In the genomic region with DNA sequence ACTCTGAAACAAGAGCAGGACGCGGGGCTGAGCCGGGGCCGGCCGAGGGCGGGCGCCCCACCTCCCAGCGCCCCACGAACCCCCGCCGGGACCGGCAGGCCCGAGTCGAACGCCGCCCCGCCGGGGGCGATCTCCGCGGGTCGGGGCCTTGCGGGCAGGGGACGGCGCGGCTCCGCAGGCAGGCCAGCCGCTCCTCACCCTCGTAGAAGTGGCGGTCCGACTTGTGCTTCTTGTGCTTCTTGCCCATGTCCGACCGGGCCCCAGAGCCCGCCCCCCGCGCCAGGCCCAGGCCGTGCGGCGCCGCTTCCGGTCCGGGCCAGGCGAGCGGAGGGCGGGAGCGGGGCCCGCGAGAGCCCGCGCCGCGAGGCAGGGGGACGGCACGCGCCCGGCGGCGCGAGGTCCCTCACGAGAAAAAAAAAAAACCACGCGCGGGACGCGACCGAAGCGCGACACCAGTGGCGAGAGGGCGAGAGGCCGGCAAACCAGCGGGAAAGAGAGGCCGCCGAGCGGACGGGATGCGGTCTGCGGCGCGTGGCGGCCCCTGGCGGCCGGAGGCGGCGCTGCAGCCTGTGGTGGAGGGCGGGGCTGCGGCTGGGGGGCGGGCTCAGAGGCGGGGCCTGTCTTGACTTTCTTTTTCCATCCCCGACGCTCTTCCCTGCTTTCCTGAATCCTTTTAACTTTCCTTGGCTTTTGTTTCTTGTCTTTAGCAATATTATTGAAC, we compare ENCODE assay signal across 8 mouse cellular contexts. TPM values are rescaled to one million over a fixed set of nuclear protein-coding genes. Genes with fewer than 3 reads are reported as not detected.
DNase-seq lines count a peak whose midpoint lies in the region; ATAC-seq lines count a peak whose summit lies in the region.

Brd7 (minus strand) TSS at position 487 of the 721 bp plus-strand sequence.

- 0 out of 2 replicates have a peak, but pooled peaks cover 4% of the 10 kb centered on the region for H3K4me1 ChIP-seq in intestine, embryonic 15.5 days (replicated peaks)

- intact Hi-C loops in gastrocnemius, postnatal 36 days (cut with DNase I), result loop anchor here (2.0 to 10.0 kb wide), 2 partner anchors 259 to 333 kb away; partner anchors contain the start of gene Cyld
- intact Hi-C loops in left cerebral cortex, postnatal 25 days (cut with DNase I), result loop anchor here (1.0 to 10.0 kb wide), 6 partner anchors 95 to 393 kb away; partner anchors contain the start of gene Nkd1

- peak within 1 kb of the TSS; percentile 98 for H3K9ac ChIP-seq in intestine, embryonic 15.5 days

- peak within 1 kb of the TSS; percentile 89 for H3K27ac ChIP-seq in intestine, embryonic 15.5 days

- H3K4me3 ChIP-seq in intestine, embryonic 15.5 days (replicated peaks), result peak within 1 kb of the TSS; percentile 98

- H3K27me3 ChIP-seq in intestine, embryonic 15.5 days (replicated peaks), result no peaks in the 10 kb centered on the region

- H3K36me3 ChIP-seq in intestine, embryonic 15.5 days, result peaks cover 9% of the 10 kb centered on the region; the same call in 1 of the 2 replicates

- ATAC-seq in intestine, embryonic 15.5 days, result peak; percentile 92

- peak; percentile 94 for DNase-seq in adrenal gland, adult 2 months
- peak; percentile 88 for DNase-seq in embryo, embryonic 11 days
- DNase-seq in gastrocnemius, postnatal 36 days, result peak; percentile 75 to 90
- DNase-seq in left cerebral cortex, postnatal 25 days (ENCODE audit: low spot score in 2 of 2), result peak; percentile 81 to 87
- peak; percentile 81 for DNase-seq in mesoderm, embryonic 11.5 days (ENCODE audit: low read depth, low spot score)
- peak; percentile 89 for DNase-seq in right cerebral cortex, postnatal 25 days
- peak; percentile 77 to 80 for DNase-seq in urinary bladder, postnatal 36 days (ENCODE audit: low spot score in 2 of 2)

- under 1% methylated on average over 91 of the region's 91 CpGs for WGBS in intestine, embryonic 15.5 days

- peak within 1 kb of the TSS; percentile 83 for H3K4me2 ChIP-seq in intestine, embryonic 15.5 days (replicated peaks)

- H3K9me3 ChIP-seq in intestine, embryonic 15.5 days, result no peaks in the 10 kb centered on the region

RNA-seq across cellular contexts. Expression of gene Brd7, which starts in this region (rescaled TPM):
- total RNA-seq in adrenal gland, adult 2 months (2021), result 10 to 100 TPM; 60.7 to 81.2 TPM
- 7.0 and 7.2 TPM in 2 replicates for polyA plus RNA-seq in adrenal gland, adult 2 months (2012; rRNA removed)
- 10 to 100 TPM; 61.0 to 65.3 TPM for total RNA-seq in gastrocnemius, postnatal 36 days (2021)
- 54.5 and 55.7 TPM in 2 replicates for polyA plus RNA-seq in intestine, embryonic 15.5 days (2015; fragmentation: Nextera tagmentation; extraction: Ambion mirVana)
- 10 to 100 TPM; 52.3 to 56.4 TPM for total RNA-seq in left cerebral cortex, postnatal 25 days (2021)

Comparison
In these comparisons a context has a peak if more than half of its experiments do, and no peak if none do; other contexts are left out.
1. Peak in every context shown above with its lines: DNase-seq, ATAC-seq, H3K4me3 ChIP-seq and H3K27ac ChIP-seq.